Mouse (Mus musculus): ENCODE data around the gene Zc3h8.
A peak's percentile ranks its signal among the peaks of the same experiment; 100 is the strongest.

Gene Zc3h8

GRCm38 (mm10) chr2:128943538-128944528 is at the start of gene Zc3h8:
TSS of gene Zc3h8 (minus strand) at chr2:128944077.
- DNase-seq, result peak; percentile 98 to 99

GRCm38 (mm10) chr2:128984746-128985145 is 40.9 kb upstream of the Zc3h8 start:
- DNase-seq, result no peak

- no peak for DNase-seq
Observed at GRCm38 (mm10) chr2:128975572-128975971, 31.7 kb upstream of the Zc3h8 start.

- no peak for DNase-seq
Observed at GRCm38 (mm10) chr2:128972301-128972700, 28.4 kb upstream of the Zc3h8 start.

- DNase-seq, result no peak
Observed at GRCm38 (mm10) chr2:128968475-128969083, 24.7 kb upstream of the Zc3h8 start.

GRCm38 (mm10) chr2:128967661-128968441 is 24.0 kb upstream of the Zc3h8 start, which contains the start of gene Gm10762:
TSS of gene Gm10762 (minus strand) at chr2:128967725.
- peak; percentile 90 to 91 for DNase-seq

GRCm38 (mm10) chr2:128966641-128967580 is 23.0 kb upstream of the Zc3h8 start, which contains the start of gene Zc3h6:
TSS of gene Zc3h6 (plus strand) at chr2:128967402.
- peak; percentile 99 for DNase-seq

- DNase-seq, result no peak
Observed at GRCm38 (mm10) chr2:128966236-128966635, 22.4 kb upstream of the Zc3h8 start.

- DNase-seq, result no peak
Observed at GRCm38 (mm10) chr2:128965505-128966105, 21.7 kb upstream of the Zc3h8 start.

GRCm38 (mm10) chr2:128954186-128954585 is 10.3 kb upstream of the Zc3h8 start:
- no peak for DNase-seq

- peak; percentile 52 to 80 for DNase-seq
Observed at GRCm38 (mm10) chr2:128947962-128948588, 4.2 kb upstream of the Zc3h8 start.

- no peak for DNase-seq
Observed at GRCm38 (mm10) chr2:128936256-128936655, 7.6 kb downstream of the Zc3h8 start.

- no peak for DNase-seq
Observed at GRCm38 (mm10) chr2:128930704-128931103, 13.2 kb downstream of the Zc3h8 start.

GRCm38 (mm10) chr2:128928446-128928845 is 15.4 kb downstream of the Zc3h8 start:
- no peak for DNase-seq

GRCm38 (mm10) chr2:128924799-128925198 is 19.1 kb downstream of the Zc3h8 start:
- no peak for DNase-seq

- DNase-seq, result no peak
Observed at GRCm38 (mm10) chr2:128916528-128916927, 27.3 kb downstream of the Zc3h8 start.

GRCm38 (mm10) chr2:128914978-128915377 is 28.9 kb downstream of the Zc3h8 start:
- DNase-seq, result no peak

- DNase-seq, result no peak
Observed at GRCm38 (mm10) chr2:128903661-128904060, 40.2 kb downstream of the Zc3h8 start.

- DNase-seq, result no peak
Observed at GRCm38 (mm10) chr2:128902843-128903242, 41.0 kb downstream of the Zc3h8 start.

- peak; percentile 45 to 65 for DNase-seq
Observed at GRCm38 (mm10) chr2:128892180-128892721, 51.6 kb downstream of the Zc3h8 start.
